Mouse (Mus musculus) B cell, adult 62 days (primary cell): ENCODE data around the gene Zfp748. TPM values are rescaled to one million over a fixed set of nuclear protein-coding genes. Genes with fewer than 3 reads are reported as not detected.

Experiments
- total RNA-seq: library from RNA; stranded (reverse); gene quantifications from 4 replicates; pipeline ENCODE4 v1.2.4, GENCODE M21; 2023

The Zfp748 gene
- total RNA-seq, result 6.5 to 8.0 TPM (median 6.8 TPM) in 4 replicates

GRCm38 (mm10) chr13:67553730-67554129 is at the start of gene Zfp748:
Zfp748 (minus strand) TSS chr13:67553830.

GRCm38 (mm10) chr13:67525753-67526410 is 27.7 kb downstream of the Zfp748 start, which contains the start of the genes Gm26965 and Zfp87:
Gm26965 (minus strand) TSS chr13:67526151.
Zfp87 (minus strand) TSS chr13:67526177.

GRCm38 (mm10) chr13:67500084-67500719 is 53.4 kb downstream of the Zfp748 start, which contains the start of gene Zfp58:
Zfp58 (minus strand) TSS chr13:67500555.

Other genes starting within 250 kb of the Zfp748 start
- 1.8 to 2.7 TPM (median 2.5 TPM) in 4 replicates for gene Zfp457, start 247.3 kb downstream of the Zfp748 start, total RNA-seq
- 13.3 to 16.5 TPM (median 15.3 TPM) in 4 replicates for gene Zfp595, start 221.3 kb downstream of the Zfp748 start, total RNA-seq
- 3.0 to 4.5 TPM (median 3.2 TPM) in 3 of 4 replicates, not detected in the other for gene Gm28044, start 193.3 kb downstream of the Zfp748 start, total RNA-seq
- gene Zfp953, start 193.2 kb downstream of the Zfp748 start, total RNA-seq, result 6.7 to 7.9 TPM (median 7.3 TPM) in 4 replicates
- 2.4 to 6.8 TPM (median 3.1 TPM) in 4 replicates for gene Gm28041, start 178.1 kb downstream of the Zfp748 start, total RNA-seq
- 8.8 to 11.1 TPM (median 9.2 TPM) in 4 replicates for gene Zfp456, start 178.0 kb downstream of the Zfp748 start, total RNA-seq
- 12.8 to 15.9 TPM (median 14.9 TPM) in 4 replicates for gene Zfp429, start 154.0 kb downstream of the Zfp748 start, total RNA-seq
- gene Zfp459, start 132.4 kb downstream of the Zfp748 start, total RNA-seq, result 1.5 to 5.7 TPM (median 2.1 TPM) in 4 replicates
- gene Zfp874a, start 102.2 kb downstream of the Zfp748 start, total RNA-seq, result 4.4 to 9.8 TPM (median 6.6 TPM) in 4 replicates
- 10.2 to 11.4 TPM (median 11.0 TPM) in 4 replicates for gene Zfp874b, start 69.6 kb downstream of the Zfp748 start, total RNA-seq
- 11.2 to 12.8 TPM (median 12.4 TPM) in 4 replicates for gene Zfp58, start 53.3 kb downstream of the Zfp748 start, total RNA-seq
- 1.2 TPM in 1 of 4 replicates, not detected in the others for gene Gm26965, start 27.7 kb downstream of the Zfp748 start, total RNA-seq
- 22.5 to 24.2 TPM (median 23.7 TPM) in 4 replicates for gene Zfp87, start 27.7 kb downstream of the Zfp748 start, total RNA-seq
- gene Zfp729b, start 55.9 kb upstream of the Zfp748 start, total RNA-seq, result 14.8 to 18.5 TPM (median 16.9 TPM) in 4 replicates
- 0.60 to 5.3 TPM (median 1.4 TPM) in 4 replicates for gene Gm49345, start 83.9 kb upstream of the Zfp748 start, total RNA-seq
- gene Zfp729a, start 84.0 kb upstream of the Zfp748 start, total RNA-seq, result 10.7 to 16.3 TPM (median 13.5 TPM) in 4 replicates
- 9.3 to 12.7 TPM (median 11.0 TPM) in 4 replicates for gene Zfp738, start 133.2 kb upstream of the Zfp748 start, total RNA-seq
- 12.0 to 16.3 TPM (median 13.1 TPM) in 4 replicates for gene Zfp65, start 175.3 kb upstream of the Zfp748 start, total RNA-seq
- 3.5 to 4.9 TPM (median 4.5 TPM) in 4 replicates for gene Zfp85, start 201.4 kb upstream of the Zfp748 start, total RNA-seq
- 2.1 to 3.1 TPM (median 2.7 TPM) in 4 replicates for gene Zfp493, start 225.9 kb upstream of the Zfp748 start, total RNA-seq